Mouse (Mus musculus) small intestine, adult 10 weeks (tissue): ENCODE measurements around the gene Sfmbt1. TPM values are rescaled to one million over a fixed set of nuclear protein-coding genes. Genes with fewer than 3 reads are reported as not detected.

Experiments
- polyA plus RNA-seq: library from polyadenylated mRNA; stranded (reverse); fragments of 350-450 nt; fragmentation: Illumina TruSeq; extraction: RNeasy Lipid Tissue Mini Kit (QIAGEN cat#74804); gene quantifications from one replicate; pipeline ENCODE4 v1.2.3, GENCODE M21; 2014; ENCODE audit warnings: low replicate concordance

Sfmbt1 gene
- polyA plus RNA-seq: 7.6 TPM

DNA sequence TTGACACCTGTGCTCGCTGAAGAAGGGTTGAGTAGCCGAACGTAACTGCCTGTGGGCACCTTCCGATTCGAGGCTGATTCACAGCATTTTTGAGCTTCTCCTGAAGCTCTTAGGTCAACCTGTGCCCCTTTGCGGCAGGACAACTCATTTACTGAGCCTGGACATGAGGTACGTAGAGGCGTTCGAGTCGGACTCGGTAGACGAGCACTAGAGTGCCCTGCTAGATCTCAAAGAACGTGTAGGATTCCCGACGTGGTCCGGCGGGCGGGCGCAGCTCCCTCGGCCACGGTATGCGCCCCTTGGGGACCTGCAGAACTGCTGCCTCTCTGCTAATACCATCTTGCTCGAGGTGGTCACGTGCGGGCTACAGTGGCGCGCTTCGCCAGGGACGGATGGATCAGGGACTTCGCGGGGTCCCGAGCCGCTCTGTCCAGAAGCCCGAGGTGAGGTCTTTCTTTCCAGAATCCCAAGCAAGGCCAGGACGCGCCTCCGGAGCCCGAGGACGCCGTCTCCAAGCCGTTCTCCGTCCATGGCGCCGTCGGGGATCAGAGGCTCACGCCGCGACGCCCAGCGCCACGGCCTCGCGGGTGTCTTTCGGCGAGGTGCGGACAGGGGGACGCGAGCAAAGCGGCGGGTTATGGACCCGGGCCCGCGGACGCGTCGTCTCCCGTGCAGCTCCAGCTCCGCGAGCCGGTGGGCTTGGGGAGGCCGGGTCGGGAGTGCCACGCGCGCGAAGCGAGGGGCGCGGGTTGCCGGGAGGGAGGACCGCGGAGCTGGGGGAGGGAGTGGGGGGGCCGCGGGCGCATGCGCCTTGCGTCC, at the start of gene Sfmbt1:
TSS of gene Sfmbt1 (plus strand) at position 51 of the 819 bp plus-strand sequence.

DNA sequence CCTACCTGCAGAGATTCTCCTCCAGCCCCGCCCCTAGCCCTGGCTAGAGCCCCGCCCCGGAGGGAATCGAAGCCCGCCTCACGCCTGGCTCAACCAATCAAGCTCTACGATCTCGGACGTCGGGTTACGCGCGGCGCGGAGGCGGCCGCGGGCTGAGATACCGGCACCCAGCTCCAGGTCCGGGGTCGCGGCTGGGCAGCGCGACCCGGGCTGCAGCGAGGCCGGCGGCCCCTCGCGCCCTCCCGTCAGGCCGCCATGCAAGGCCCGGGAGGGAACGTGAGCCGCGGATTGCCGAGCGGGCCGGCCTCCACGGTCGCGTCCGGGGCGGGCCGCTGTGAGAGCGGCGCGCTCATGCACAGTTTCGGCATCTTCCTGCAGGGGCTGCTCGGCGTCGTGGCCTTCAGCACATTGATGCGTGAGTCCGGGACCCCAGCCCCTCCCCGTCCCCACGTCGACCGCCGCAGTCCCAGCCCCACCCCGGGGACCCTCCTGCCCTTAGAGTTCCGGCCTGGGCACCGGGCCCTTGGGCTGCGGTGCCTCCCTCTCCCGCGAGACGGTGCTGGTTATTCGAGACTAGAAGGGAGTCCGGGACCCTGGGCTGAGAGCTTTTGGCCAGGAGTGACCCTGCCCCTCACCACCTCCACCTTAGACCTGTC, 111.0 kb downstream of the Sfmbt1 start, which contains the start of gene Tmem110:
TSS of gene Tmem110 (plus strand) at position 115 of the 656 bp plus-strand sequence.

Other genes with a start within 250 kb of the Sfmbt1 start
- gene Dcp1a, start 235.3 kb upstream of the Sfmbt1 start, polyA plus RNA-seq: 10.1 TPM
- 2.1 TPM for gene Cacna1d, start 223.4 kb upstream of the Sfmbt1 start, polyA plus RNA-seq
- 1.6 TPM for gene Tkt, start 166.5 kb upstream of the Sfmbt1 start, polyA plus RNA-seq
- gene Prkcd, start 88.6 kb upstream of the Sfmbt1 start, polyA plus RNA-seq: 62.1 TPM
- gene Rft1, start 60.5 kb upstream of the Sfmbt1 start, polyA plus RNA-seq: 6.7 TPM
- gene Tmem110, start 110.7 kb downstream of the Sfmbt1 start, polyA plus RNA-seq: 2.2 TPM
- gene Mustn1, start 164.4 kb downstream of the Sfmbt1 start, polyA plus RNA-seq: 1.3 TPM
- gene Itih4, start 171.6 kb downstream of the Sfmbt1 start, polyA plus RNA-seq: not detected
- gene Itih3, start 208.9 kb downstream of the Sfmbt1 start, polyA plus RNA-seq: 0.45 TPM
- gene Itih1, start 228.4 kb downstream of the Sfmbt1 start, polyA plus RNA-seq: not detected
- gene Nek4, start 236.5 kb downstream of the Sfmbt1 start, polyA plus RNA-seq: 9.8 TPM